Mouse (Mus musculus) brain, embryonic 18.5 days (tissue): ENCODE data around the gene Fbxl2.
"Not testable (repeated sequence)": the region's sequence is repeated elsewhere in the genome, so short reads cannot be mapped to it uniquely, and the experiment has no call there.

Source experiments
- DNase-seq: peaks from one replicate; pipeline ENCODE4 v3.0.0-alpha.2; 2012; ENCODE audit warnings: low read depth, low spot score

Fbxl2 gene

DNA sequence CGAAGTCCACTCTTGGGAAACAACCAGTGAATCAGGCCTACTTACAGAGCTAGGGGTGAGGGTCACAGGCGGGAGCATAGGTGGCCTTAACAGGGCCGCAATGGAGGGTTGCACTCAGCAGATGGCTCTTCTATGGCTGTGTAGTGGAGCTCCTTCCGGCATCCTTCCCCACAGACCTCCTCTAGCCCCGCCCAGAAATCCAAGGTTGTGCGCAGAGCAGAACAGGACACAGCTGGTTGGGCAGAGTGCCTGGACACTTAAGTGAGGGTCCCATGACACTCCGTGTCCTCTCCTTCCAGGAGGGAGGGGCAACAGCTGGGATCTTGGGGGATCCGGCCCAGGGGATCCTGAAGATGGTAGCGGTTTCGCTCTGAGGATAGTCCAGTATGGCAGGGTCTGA is at the start of gene Fbxl2:
Fbxl2 (minus strand) TSS at position 164 of the 400 bp plus-strand sequence.
- DNase-seq, result no peak

DNA sequence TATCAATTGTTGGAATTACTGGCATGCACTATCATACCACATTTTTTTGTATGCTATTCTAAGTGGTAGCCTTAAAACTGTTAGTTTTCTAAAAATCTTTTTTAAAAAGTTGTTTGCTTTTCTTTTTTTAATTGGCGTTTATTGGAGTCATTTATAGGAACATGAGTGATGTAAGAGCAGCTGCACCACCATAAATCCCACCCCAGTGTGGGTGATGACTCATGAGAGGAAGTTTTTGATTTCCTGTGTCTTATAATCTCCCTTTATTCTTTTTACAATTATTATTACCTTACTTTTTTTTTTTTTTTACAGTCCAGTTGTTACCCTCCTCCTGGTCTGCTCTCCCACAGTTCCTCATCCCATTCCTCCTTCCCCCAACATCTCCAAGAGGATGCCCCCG is 48.9 kb upstream of the Fbxl2 start:
- no peak for DNase-seq

DNA sequence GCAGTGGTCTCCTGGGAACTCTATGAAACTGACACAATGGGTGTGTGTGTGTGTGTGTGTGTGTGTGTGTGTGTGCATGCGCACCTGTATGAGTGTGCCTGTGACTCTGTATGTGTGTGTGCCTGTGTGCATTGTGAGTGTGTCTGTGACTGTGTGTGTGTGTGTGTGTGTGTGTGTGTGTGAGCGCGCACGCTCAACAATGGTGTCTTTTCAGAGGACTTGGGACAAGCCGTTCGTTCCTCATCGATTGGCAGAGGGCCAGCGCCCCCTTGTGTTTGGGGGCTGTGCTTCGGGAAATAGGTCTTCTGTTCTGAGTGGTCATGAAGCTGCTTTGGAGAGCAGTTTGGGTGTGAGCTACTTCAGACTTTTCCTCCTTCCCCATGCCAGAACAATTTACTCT is 46.2 kb upstream of the Fbxl2 start:
- DNase-seq, result not testable (repeated sequence)

DNA sequence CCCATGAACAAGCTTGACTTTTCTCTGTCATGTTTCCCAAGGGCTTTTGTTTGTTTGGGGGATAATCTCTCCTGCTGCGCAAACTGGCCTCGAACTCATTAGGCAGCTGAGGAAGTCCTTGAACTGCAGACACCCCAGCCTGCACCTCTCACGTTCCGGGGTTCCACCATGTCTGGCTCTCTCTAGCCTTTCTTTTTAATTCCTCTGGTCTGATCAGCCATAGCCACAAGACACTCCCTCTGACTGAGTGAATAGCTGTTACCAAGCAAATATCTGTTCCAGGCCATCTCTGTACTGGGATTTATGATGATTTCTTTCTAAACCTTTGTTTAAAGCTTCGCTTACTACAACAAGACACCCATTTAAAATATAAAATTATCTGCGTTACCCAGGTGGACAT is 42.9 kb upstream of the Fbxl2 start:
- not testable (repeated sequence) for DNase-seq

DNA sequence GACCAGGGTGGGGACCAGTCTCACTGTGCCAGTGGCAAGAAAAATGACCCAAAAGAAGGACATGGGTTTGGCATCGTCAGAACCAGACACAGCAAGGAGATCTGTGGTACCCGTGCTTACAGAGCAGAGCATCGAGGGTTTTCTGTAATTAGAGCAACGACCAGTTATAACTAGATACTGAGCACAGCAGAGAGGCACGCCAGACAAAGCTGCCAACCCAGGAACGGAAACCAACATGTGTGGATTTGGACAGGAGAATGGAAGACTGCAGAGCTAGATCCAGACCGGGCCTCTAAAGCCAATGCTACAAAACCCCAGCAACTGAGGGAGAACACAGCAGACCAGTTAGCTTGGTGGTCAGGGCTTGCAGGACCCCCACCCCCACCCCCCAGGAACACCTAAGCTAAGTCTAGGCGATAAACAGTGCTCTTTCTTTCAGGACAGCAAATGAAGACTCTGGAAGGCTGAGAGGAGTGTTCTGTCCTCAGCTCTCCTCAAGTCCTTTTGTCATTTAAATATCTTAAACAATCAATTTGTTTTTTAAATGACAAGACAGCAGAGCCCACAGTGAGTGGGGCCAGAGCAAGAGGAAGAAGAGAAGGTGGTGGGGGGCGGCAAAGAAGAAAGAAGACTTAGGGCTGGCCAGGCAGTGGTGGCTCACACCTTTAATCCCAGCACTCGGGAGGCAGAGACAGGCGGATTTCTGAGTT is 41.3 kb upstream of the Fbxl2 start:
- no peak for DNase-seq

DNA sequence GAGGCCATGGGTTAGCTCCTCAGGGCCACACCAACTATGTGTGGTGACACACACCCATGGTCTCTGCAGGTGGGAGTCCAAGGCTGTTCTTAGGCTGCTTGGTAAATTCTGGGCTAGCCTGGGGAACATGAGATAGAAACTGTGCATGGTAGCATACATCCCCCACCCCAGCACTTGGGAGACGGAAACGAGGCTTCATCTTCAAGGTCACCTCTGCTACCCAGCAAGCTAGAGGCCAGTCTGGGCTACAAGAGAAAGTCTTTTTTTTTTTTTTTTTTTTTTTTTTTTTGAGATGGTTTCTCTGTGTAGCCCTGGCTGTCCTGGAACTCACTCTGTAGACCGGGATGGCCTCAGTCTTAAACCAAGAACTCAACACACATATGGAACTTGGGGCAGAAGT is 40.4 kb upstream of the Fbxl2 start:
- DNase-seq, result no peak

DNA sequence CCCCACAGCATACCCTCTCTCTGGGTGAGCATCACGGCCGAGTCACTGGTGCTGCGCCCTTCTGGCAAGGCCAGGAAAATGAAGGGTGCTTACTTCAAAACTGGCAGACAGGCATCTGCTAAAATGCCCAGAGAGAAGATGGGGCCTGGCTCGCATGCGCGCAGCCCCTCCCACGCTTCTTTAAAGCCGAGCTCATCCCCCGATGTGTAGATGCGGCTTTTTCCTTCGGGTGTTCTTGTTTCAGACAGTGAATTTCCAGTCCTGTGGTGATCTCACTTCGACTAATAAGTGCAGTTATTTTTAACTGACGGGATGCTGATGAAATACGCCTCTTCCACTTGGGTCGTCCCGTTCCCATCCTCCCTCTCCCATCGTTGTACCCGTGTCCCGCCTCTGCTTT is 27.7 kb upstream of the Fbxl2 start:
- no peak for DNase-seq

DNA sequence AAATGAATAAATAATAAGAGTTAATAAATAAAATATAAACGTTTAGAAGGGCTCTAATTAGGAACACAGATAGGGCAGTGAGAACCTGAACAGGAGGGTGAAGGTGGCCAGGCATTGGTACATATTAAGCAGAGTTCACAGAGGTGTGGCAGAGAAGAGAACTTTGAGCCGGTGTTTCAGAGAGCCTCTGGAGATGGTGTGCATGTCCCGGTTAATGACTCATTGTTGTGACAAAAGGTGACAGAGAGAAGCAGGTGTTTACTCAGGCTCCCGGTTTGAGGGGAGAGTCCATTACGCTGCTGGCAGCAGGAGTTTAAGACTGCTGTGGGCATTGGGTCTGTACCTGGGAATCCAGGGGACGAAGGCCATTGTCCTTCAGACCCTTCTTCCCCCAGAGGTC is 23.4 kb upstream of the Fbxl2 start:
- DNase-seq, result no peak

DNA sequence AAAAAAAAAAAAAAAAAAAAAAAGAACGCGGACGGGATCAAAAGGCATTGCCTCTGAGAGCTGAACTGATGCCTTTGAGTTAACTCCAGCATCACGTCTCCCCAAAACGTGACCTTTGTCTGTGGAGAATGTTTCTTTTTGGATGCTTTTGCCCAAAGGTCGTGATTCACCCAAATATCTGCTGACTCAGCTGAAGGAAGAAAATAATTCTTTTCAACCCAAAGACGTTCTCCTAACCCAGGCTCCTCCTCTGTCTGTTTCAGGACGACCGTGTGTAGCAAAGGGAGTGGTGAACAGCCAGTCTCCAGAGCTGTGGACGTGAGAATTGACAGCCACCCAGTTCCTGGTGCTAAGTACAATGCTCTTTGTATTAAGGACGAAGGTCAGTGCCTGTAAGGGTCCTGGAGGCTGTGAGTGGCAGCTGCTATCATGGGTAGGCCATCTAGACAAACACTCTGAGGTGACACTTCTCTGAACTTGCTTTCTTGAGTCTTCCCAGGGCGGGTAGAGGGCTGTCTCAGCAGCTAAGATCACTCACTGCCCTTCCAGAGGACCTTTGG is 22.6 kb upstream of the Fbxl2 start:
- DNase-seq, result no peak

DNA sequence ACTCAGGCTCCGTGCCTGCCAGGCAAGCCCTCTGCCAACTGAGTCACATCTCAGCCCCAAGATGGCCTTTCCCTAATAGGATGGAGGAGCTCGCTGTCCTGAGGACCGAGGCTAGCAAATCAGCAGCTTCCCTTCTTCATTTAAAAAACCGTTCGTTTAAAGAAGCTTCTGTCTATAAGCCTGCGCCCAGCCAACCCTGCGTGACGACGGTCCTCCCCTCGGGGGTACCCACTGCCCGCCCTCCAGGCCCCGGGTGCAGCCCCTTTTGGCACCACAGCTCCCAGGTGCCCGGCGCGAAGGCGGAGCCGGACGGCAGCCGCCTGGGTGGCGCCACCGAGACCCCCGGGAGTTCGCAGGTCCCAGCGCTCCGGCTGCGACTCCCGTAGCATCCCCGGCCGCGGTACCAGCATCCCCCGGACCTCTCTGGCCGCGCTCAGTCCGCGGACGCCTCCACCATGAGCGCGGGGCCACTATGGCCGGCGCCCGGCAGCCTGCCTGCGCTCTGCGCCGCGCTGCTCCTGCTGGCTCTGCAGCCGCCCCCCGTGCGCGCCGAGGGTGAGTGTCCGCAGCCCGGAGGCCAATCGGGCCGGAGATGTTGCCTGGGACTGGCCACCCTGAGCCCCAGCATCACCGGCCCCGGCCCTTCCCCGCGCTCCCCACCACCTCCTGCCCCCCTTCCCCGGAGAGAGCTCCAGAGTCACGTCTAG is 11.3 kb upstream of the Fbxl2 start, which contains the start of gene Susd5:
Susd5 (plus strand) TSS at position 51 of the 707 bp plus-strand sequence.
- no peak for DNase-seq

DNA sequence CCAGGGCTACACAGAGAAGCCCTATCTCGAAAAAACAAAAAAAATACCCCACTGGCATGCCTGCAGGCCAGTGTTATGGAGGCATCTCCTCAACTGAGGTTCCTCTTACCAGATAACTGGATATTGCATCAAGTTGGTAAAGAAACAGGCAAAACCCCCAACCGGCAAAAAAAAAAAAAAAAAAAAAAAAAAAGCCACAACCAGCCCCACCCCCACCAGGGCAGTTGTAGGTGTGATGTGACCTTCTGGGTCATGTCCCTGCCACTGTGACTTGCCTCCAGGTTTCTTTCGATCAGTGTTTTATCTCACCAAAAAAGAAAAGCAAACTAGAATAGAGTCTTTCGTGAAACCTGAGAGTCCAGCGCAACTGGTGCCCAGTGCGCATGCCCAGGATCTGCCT is 6.9 kb upstream of the Fbxl2 start:
- no peak for DNase-seq

DNA sequence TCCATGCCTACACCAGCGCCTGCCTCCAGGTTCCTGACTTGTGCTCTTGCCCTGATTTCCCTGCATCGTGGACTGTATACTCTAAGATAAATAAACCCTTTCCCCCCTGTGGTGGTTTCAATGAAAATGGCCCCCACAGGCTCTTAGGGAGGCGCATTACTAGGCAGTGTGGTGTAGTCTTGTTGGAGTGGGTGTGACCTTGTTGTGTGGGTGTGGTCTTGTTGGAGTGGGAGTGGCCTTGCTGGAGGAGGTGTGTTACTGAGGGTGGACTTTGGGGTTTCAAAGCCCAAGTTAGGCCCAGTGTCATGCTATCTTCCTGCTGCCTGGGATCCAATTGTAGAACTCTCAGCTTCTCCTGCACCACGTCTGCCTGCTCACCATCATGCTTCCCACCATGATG is 6.0 kb upstream of the Fbxl2 start:
- DNase-seq, result no peak

DNA sequence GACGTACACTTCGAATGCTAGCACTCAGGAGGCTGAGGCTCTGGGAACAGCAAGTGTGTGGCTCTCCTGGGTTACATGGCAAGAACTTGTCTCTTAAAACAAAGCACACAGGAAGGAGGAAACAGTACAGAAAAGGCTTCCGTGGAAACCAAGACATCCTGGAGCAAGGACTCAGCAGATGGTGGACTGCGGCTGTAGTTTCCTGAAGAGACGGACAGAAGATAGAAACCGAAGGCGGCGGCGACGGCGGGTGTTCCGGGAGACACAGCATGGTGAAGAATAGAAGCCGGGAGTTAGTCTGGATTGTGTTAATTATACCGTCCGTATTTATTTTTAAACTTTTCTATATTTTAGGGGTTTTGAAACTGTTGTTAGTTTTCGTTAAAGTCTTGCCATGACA is 4.8 kb upstream of the Fbxl2 start:
- DNase-seq, result no peak

DNA sequence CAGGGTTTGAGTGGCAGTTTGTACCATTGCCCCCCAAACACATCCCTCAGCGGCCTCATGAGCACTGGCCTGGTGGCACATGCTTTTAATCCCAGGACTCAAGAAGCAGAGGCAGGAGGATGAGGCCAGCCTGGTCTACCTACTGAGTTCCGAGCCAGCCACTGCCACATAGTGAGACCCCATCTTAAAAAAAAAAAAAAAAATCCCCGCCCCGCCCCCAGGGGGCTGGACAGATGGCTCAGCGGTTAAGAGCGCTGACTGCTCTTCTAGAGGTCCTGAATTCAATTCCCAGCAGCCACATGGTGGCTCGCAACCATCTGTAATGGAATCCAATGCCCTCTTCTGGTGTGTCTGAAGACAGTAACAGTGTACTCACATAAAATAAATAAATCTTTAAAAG is 4.1 kb upstream of the Fbxl2 start:
- no peak for DNase-seq

DNA sequence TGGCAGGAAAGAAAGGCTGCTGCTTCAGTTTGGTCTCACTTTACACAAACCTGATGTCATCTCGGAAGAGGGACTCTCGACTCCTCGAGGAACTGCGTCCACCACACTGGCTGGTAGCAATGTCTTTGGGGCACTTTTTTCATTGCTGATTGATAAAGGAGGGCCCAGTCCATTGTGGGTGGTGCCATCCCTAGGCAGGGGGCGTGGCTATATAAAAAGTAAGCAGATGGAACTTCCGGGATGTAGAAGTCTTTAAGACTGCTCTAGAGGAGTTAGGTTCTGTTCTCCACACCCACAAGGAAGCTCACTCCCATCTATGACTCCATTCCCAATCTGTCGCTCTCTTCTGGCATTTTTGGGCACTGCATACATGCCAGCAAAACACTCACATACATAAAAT is 685 bp upstream of the Fbxl2 start:
- DNase-seq, result no peak

DNA sequence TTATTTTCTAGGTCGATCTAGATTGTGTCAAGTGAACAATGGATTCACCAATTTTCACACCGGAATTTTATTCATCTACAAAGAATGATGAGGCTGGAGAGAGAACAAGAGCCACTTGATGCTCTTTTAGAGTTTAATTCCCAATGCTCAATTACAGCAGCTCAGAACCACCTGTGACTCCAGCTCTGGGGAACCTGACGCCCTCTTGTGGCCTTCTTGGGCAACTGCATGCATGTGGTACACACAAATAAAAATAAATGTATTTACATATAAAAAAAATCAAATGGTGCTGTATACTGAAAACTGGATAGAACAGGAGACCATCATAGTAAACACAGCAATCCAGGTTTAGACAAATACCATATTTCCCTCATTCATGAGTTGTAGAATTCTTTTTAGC is 1.5 kb downstream of the Fbxl2 start:
- no peak for DNase-seq

DNA sequence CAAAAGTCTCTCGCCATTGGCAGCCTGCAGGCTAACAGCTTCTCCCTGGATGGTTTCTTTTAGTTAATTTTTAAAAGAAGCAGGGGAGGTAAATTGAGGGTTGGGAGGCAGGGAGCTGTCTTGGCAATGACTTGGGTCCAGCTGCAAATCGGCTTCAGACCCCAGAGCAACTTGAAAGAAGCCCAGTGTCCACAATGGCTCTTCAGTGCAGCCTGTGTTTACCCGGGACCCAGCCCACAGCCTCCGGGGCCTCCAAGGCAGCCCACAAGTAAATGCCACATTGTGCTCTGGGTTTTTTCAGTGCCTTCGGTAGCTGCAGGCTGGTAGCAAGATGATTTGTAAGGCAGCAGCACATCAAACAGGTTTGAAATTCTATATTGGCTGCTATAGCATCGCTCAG is 3.5 kb downstream of the Fbxl2 start:
- DNase-seq, result peak; percentile 8

DNA sequence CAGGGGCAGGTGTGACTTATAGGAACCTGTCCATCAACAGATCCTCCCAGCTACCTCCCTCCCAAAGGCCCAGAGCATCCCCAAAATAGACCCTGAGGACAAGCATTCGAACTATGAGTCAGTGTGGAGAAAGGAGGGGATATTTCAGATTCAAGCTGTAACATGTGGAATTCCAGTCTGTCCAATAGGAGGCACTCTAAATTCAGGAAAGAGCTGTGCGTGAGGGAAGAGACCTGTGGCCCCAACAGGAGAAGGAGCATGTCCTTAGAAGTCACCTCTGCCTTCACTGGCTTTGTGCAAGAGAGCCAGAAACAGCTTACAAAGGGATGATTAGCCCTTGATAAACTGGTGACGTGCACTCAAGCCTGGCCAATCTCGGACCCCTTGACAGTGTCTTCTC is 5.0 kb downstream of the Fbxl2 start:
- DNase-seq, result no peak

DNA sequence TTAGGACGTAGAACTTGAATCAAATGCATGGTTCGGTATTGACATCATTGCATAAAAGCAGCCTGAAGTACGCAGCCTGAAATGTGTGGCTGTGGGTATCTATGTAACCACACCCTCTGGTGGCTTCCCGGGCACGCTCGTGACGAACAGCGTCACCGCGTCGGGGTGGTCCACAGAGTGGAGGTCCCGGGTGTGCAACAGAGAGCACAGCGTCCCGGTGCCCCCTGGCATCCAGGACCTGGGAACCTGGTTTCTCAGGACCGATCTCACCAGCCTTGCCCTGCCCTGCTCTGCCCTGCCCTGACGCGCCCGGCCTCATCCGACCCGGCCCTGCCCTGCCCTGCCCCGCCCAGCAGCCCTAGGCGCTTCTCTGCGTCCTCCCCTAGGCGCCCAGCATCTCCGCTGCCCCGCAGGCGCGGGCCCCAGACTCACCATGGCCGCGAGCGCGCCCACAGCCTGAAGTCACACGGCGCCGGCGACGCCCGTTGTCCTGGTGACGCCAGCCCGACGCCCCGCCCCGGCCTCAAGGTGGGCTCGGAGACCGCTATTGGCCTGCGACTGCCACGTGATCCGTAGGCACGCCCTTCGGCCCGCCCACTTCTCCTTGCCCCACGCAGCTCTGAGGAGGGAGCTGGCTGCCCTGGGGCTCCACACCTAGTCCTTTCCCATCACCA is 19.6 kb downstream of the Fbxl2 start:
- DNase-seq, result peak; percentile 76

DNA sequence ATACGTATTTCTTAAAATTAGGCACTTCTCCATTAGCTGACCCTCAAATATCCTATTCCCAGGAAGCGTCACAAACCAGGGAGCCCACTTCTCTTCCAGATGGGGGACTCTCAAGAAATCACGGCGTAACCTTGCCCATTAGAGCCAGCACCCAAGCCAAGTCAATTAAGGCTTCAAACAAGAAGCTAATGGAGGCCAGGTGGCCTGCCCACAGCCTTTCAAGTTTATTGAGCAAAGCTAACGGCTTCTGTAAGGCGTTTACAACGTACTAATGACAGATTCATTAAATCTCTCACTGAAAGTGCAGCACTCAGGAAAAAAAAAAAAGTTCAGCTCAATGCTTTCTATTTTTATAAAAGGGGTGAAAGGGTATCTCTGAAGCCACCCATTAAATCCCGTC is 20.1 kb downstream of the Fbxl2 start:
- peak; percentile 8 for DNase-seq

DNA sequence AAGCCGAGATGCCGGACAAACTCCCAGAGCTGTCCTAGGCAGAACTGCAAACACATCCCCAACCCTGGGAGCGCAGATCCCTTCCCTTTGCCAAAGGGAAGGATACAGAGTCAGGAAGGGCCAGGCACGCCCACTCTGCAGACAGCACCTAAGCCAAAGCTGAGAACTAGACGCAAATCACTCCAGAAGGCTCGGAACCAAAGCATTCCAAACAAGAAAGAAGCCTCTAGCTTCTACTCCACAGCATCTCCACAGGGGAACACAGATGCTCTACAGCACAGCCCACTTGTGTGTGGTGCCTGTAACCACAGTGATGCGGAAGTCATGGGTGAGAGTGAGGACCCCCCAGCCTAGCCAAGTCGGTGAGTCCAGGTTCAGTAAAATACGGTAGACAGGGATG is 20.8 kb downstream of the Fbxl2 start:
- no peak for DNase-seq

DNA sequence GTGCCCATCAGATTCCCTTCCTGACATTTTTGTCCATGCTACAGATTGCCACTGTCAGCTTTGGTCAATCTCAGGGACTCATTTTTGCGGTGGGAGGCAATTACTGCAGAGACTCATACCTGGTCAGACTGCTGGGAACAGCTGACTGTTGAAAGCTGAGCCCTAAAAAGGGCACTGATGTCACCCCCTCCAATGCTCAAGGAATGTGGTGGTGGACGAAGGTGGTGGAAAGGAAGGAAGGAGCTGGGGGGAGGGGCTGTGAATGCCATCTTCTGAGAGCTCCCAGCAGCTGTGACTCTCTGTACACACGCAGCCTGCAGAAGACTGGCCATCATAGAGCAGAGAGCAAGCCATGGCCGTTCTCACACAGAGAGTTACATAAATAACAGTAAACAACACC is 23.9 kb downstream of the Fbxl2 start:
- DNase-seq, result no peak
